Mouse (Mus musculus) B cell, adult 2 months (primary cell): ENCODE measurements around the gene Aqp6.

Source experiments
- DNase-seq, 2 experiments: peaks; one replicate each; pipeline ENCODE4 v3.0.0; 2022

The Aqp6 gene

GRCm38 (mm10) chr15:99599245-99600070 is 1.7 kb upstream of the Aqp6 start:
- DNase-seq = no peak

GRCm38 (mm10) chr15:99601823-99602120 is 572 bp downstream of the Aqp6 start:
- DNase-seq = no peak

- DNase-seq = no peak
Observed at GRCm38 (mm10) chr15:99602206-99602820, 1.1 kb downstream of the Aqp6 start.

GRCm38 (mm10) chr15:99603216-99603615 is 2.0 kb downstream of the Aqp6 start:
- DNase-seq = no peak

- DNase-seq = no peak
Observed at GRCm38 (mm10) chr15:99605595-99605994, 4.4 kb downstream of the Aqp6 start.

GRCm38 (mm10) chr15:99606515-99606914 is 5.3 kb downstream of the Aqp6 start:
- no peak for DNase-seq

- no peak for DNase-seq
Observed at GRCm38 (mm10) chr15:99607388-99608113, 6.4 kb downstream of the Aqp6 start.

- DNase-seq = no peak
Observed at GRCm38 (mm10) chr15:99608382-99609125, 7.4 kb downstream of the Aqp6 start.

- no peak for DNase-seq
Observed at GRCm38 (mm10) chr15:99611563-99611962, 10.4 kb downstream of the Aqp6 start.

- DNase-seq = no peak
Observed at GRCm38 (mm10) chr15:99614273-99614672, 13.1 kb downstream of the Aqp6 start.

GRCm38 (mm10) chr15:99614753-99615152 is 13.6 kb downstream of the Aqp6 start:
- DNase-seq = no peak

- no peak for DNase-seq
Observed at GRCm38 (mm10) chr15:99615246-99615645, 14.0 kb downstream of the Aqp6 start.

GRCm38 (mm10) chr15:99618595-99618994 is 17.4 kb downstream of the Aqp6 start:
- DNase-seq = no peak

GRCm38 (mm10) chr15:99619821-99620220 is 18.6 kb downstream of the Aqp6 start:
- DNase-seq = no peak

- no peak for DNase-seq
Observed at GRCm38 (mm10) chr15:99622063-99622462, 20.9 kb downstream of the Aqp6 start.

- peak; percentile 23 to 25 for DNase-seq
Observed at GRCm38 (mm10) chr15:99631618-99632017, 30.4 kb downstream of the Aqp6 start.

- DNase-seq = no peak
Observed at GRCm38 (mm10) chr15:99634702-99635101, 33.5 kb downstream of the Aqp6 start.

GRCm38 (mm10) chr15:99637405-99638123 is 36.4 kb downstream of the Aqp6 start:
- no peak for DNase-seq

GRCm38 (mm10) chr15:99638124-99638485 is 36.9 kb downstream of the Aqp6 start:
- DNase-seq = no peak

GRCm38 (mm10) chr15:99642622-99643021 is 41.4 kb downstream of the Aqp6 start:
- no peak for DNase-seq

GRCm38 (mm10) chr15:99643832-99644231 is 42.6 kb downstream of the Aqp6 start:
- no peak for DNase-seq

- DNase-seq = no peak
Observed at GRCm38 (mm10) chr15:99644776-99645175, 43.6 kb downstream of the Aqp6 start.

- no peak for DNase-seq
Observed at GRCm38 (mm10) chr15:99648326-99648725, 47.1 kb downstream of the Aqp6 start.
